Mouse (Mus musculus): Measurements from ENCODE around the gene Rec114. TPM values are rescaled to one million over a fixed set of nuclear protein-coding genes. Genes with fewer than 3 reads are reported as not detected.

Rec114 gene
- polyA plus RNA-seq, 1 experiment from 2014 or later = 2.1 TPM

GRCm38 (mm10) chr9:58758754-58759153 is 15.0 kb upstream of the Rec114 start:
- Histone ChIP-seq H3K27ac (ENCODE audit: low read depth, low read length) (no peak overlapping the region), H3K36me3 (ENCODE audit: control insufficient read depth, insufficient read depth, low read length) (no peaks in the 10 kb centered on the region), H3K4me2 (ENCODE audit: low read depth, low read length) (no peak overlapping the region), H3K27me3 (ENCODE audit: control insufficient read depth, insufficient read depth, low read length) (no peaks in the 10 kb centered on the region), H3K4me1 (ENCODE audit: control insufficient read depth, insufficient read depth, low read length) (no peaks in the 10 kb centered on the region), H3K4me3 (ENCODE audit: low read depth, low read length) (no peak overlapping the region), H3K9ac (replicated peaks; ENCODE audit: low read depth, low read length) (no peak overlapping the region), H3K9me3 (ENCODE audit: control insufficient read depth, low read length) (no peaks in the 10 kb centered on the region)
- no peak for ATAC-seq (ENCODE audit: low read depth)
- WGBS = 87% methylated on average over 7 of the region's 7 CpGs

GRCm38 (mm10) chr9:58756371-58757132 is 12.8 kb upstream of the Rec114 start:
- H3K27me3 ChIP-seq (ENCODE audit: control insufficient read depth, insufficient read depth, low read length) = no peaks in the 10 kb centered on the region
- H3K4me1 ChIP-seq (ENCODE audit: control insufficient read depth, insufficient read depth, low read length) = no peaks in the 10 kb centered on the region
- H3K27ac ChIP-seq (ENCODE audit: low read depth, low read length) = no peak overlapping the region
- H3K9ac ChIP-seq (replicated peaks; ENCODE audit: low read depth, low read length) = no peak overlapping the region
- ATAC-seq (ENCODE audit: low read depth) = no peak
- H3K4me2 ChIP-seq (ENCODE audit: low read depth, low read length) = no peak overlapping the region
- WGBS = 75% methylated on average over 12 of the region's 12 CpGs
- H3K4me3 ChIP-seq (ENCODE audit: low read depth, low read length) = no peak overlapping the region
- H3K9me3 ChIP-seq (ENCODE audit: control insufficient read depth, low read length) = no peaks in the 10 kb centered on the region
- H3K36me3 ChIP-seq (ENCODE audit: control insufficient read depth, insufficient read depth, low read length) = no peaks in the 10 kb centered on the region

- no peaks in the 10 kb centered on the region for H3K9me3 ChIP-seq (ENCODE audit: control insufficient read depth, low read length)
- no peak overlapping the region for H3K4me2 ChIP-seq (ENCODE audit: low read depth, low read length)
- WGBS = 71% methylated on average over 1 of the region's 1 CpGs
- H3K27ac ChIP-seq (ENCODE audit: low read depth, low read length) = no peak overlapping the region
- H3K4me1 ChIP-seq (ENCODE audit: control insufficient read depth, insufficient read depth, low read length) = no peaks in the 10 kb centered on the region
- ATAC-seq (ENCODE audit: low read depth) = no peak
- H3K9ac ChIP-seq (replicated peaks; ENCODE audit: low read depth, low read length) = no peak overlapping the region
- no peaks in the 10 kb centered on the region for H3K27me3 ChIP-seq (ENCODE audit: control insufficient read depth, insufficient read depth, low read length)
- H3K36me3 ChIP-seq (ENCODE audit: control insufficient read depth, insufficient read depth, low read length) = no peaks in the 10 kb centered on the region
- H3K4me3 ChIP-seq (ENCODE audit: low read depth, low read length) = no peak overlapping the region
Observed at GRCm38 (mm10) chr9:58753606-58754005, 9.8 kb upstream of the Rec114 start.

- Histone ChIP-seq H3K27ac (ENCODE audit: low read depth, low read length) (no peak overlapping the region), H3K4me3 (ENCODE audit: low read depth, low read length) (no peak overlapping the region), H3K36me3 (ENCODE audit: control insufficient read depth, insufficient read depth, low read length) (no peaks in the 10 kb centered on the region), H3K27me3 (ENCODE audit: control insufficient read depth, insufficient read depth, low read length) (no peaks in the 10 kb centered on the region), H3K4me2 (ENCODE audit: low read depth, low read length) (no peak overlapping the region), H3K9ac (replicated peaks; ENCODE audit: low read depth, low read length) (no peak overlapping the region), H3K4me1 (ENCODE audit: control insufficient read depth, insufficient read depth, low read length) (peaks cover 5% of the 10 kb centered on the region; the same call in 1 of the 2 replicates), H3K9me3 (ENCODE audit: control insufficient read depth, low read length) (no peaks in the 10 kb centered on the region)
- WGBS = 56% methylated on average over 4 of the region's 4 CpGs
- ATAC-seq (ENCODE audit: low read depth) = no peak
Observed at GRCm38 (mm10) chr9:58748142-58748541, 4.4 kb upstream of the Rec114 start.

- no peak overlapping the region for H3K27ac ChIP-seq (ENCODE audit: low read depth, low read length)
- H3K36me3 ChIP-seq (ENCODE audit: control insufficient read depth, insufficient read depth, low read length) = no peaks in the 10 kb centered on the region
- no peak overlapping the region for H3K4me3 ChIP-seq (ENCODE audit: low read depth, low read length)
- peak overlapping the region; percentile 27; the same call in 1 of the 2 replicates for H3K4me2 ChIP-seq (ENCODE audit: low read depth, low read length)
- H3K9ac ChIP-seq (replicated peaks; ENCODE audit: low read depth, low read length) = no peak overlapping the region
- H3K9me3 ChIP-seq (ENCODE audit: control insufficient read depth, low read length) = no peaks in the 10 kb centered on the region
- H3K4me1 ChIP-seq (ENCODE audit: control insufficient read depth, insufficient read depth, low read length) = peaks cover 5% of the 10 kb centered on the region; the same call in 1 of the 2 replicates
- ATAC-seq (ENCODE audit: low read depth) = peak; percentile 66; the same call in 1 of the 2 replicates
- 7% methylated on average over 6 of the region's 6 CpGs for WGBS
- no peaks in the 10 kb centered on the region for H3K27me3 ChIP-seq (ENCODE audit: control insufficient read depth, insufficient read depth, low read length)
Observed at GRCm38 (mm10) chr9:58747328-58747755, 3.6 kb upstream of the Rec114 start.

GRCm38 (mm10) chr9:58742692-58743091 is 1.1 kb downstream of the Rec114 start:
- WGBS = 91% methylated on average over 2 of the region's 2 CpGs
- Histone ChIP-seq H3K9me3 (ENCODE audit: control insufficient read depth, low read length) (no peaks in the 10 kb centered on the region), H3K27me3 (ENCODE audit: control insufficient read depth, insufficient read depth, low read length) (no peaks in the 10 kb centered on the region), H3K4me1 (ENCODE audit: control insufficient read depth, insufficient read depth, low read length) (peaks cover 5% of the 10 kb centered on the region; the same call in 1 of the 2 replicates), H3K4me3 (ENCODE audit: low read depth, low read length) (no peak overlapping the region), H3K27ac (ENCODE audit: low read depth, low read length) (no peak overlapping the region), H3K9ac (replicated peaks; ENCODE audit: low read depth, low read length) (no peak overlapping the region), H3K4me2 (ENCODE audit: low read depth, low read length) (no peak overlapping the region), H3K36me3 (ENCODE audit: control insufficient read depth, insufficient read depth, low read length) (no peaks in the 10 kb centered on the region)
- ATAC-seq (ENCODE audit: low read depth) = no peak

GRCm38 (mm10) chr9:58741369-58741768 is 2.4 kb downstream of the Rec114 start:
- no peaks in the 10 kb centered on the region for H3K36me3 ChIP-seq (ENCODE audit: control insufficient read depth, insufficient read depth, low read length)
- H3K27ac ChIP-seq (ENCODE audit: low read depth, low read length) = no peak overlapping the region
- H3K4me2 ChIP-seq (ENCODE audit: low read depth, low read length) = no peak overlapping the region
- H3K27me3 ChIP-seq (ENCODE audit: control insufficient read depth, insufficient read depth, low read length) = no peaks in the 10 kb centered on the region
- H3K9ac ChIP-seq (replicated peaks; ENCODE audit: low read depth, low read length) = no peak overlapping the region
- H3K9me3 ChIP-seq (ENCODE audit: control insufficient read depth, low read length) = no peaks in the 10 kb centered on the region
- H3K4me1 ChIP-seq (ENCODE audit: control insufficient read depth, insufficient read depth, low read length) = no peaks in the 10 kb centered on the region
- no peak for ATAC-seq (ENCODE audit: low read depth)
- H3K4me3 ChIP-seq (ENCODE audit: low read depth, low read length) = no peak overlapping the region
- WGBS = 79% methylated on average over 20 of the region's 20 CpGs

GRCm38 (mm10) chr9:58739791-58740190 is 4.0 kb downstream of the Rec114 start:
- H3K9me3 ChIP-seq (ENCODE audit: control insufficient read depth, low read length) = no peaks in the 10 kb centered on the region
- no peak for ATAC-seq (ENCODE audit: low read depth)
- H3K9ac ChIP-seq (replicated peaks; ENCODE audit: low read depth, low read length) = no peak overlapping the region
- H3K36me3 ChIP-seq (ENCODE audit: control insufficient read depth, insufficient read depth, low read length) = no peaks in the 10 kb centered on the region
- WGBS = 77% methylated on average over 9 of the region's 9 CpGs
- H3K4me1 ChIP-seq (ENCODE audit: control insufficient read depth, insufficient read depth, low read length) = no peaks in the 10 kb centered on the region
- H3K4me2 ChIP-seq (ENCODE audit: low read depth, low read length) = no peak overlapping the region
- no peak overlapping the region for H3K4me3 ChIP-seq (ENCODE audit: low read depth, low read length)
- no peaks in the 10 kb centered on the region for H3K27me3 ChIP-seq (ENCODE audit: control insufficient read depth, insufficient read depth, low read length)
- H3K27ac ChIP-seq (ENCODE audit: low read depth, low read length) = no peak overlapping the region

GRCm38 (mm10) chr9:58723165-58723564 is 20.6 kb downstream of the Rec114 start:
- Histone ChIP-seq H3K27ac (ENCODE audit: low read depth, low read length) (no peak overlapping the region), H3K4me3 (ENCODE audit: low read depth, low read length) (no peak overlapping the region), H3K9me3 (ENCODE audit: control insufficient read depth, low read length) (no peaks in the 10 kb centered on the region), H3K27me3 (ENCODE audit: control insufficient read depth, insufficient read depth, low read length) (no peaks in the 10 kb centered on the region), H3K9ac (replicated peaks; ENCODE audit: low read depth, low read length) (no peak overlapping the region), H3K4me2 (ENCODE audit: low read depth, low read length) (no peak overlapping the region), H3K36me3 (ENCODE audit: control insufficient read depth, insufficient read depth, low read length) (no peaks in the 10 kb centered on the region), H3K4me1 (ENCODE audit: control insufficient read depth, insufficient read depth, low read length) (no peaks in the 10 kb centered on the region)
- no peak for ATAC-seq (ENCODE audit: low read depth)
- 88% methylated on average over 11 of the region's 11 CpGs for WGBS
